Mouse (Mus musculus): ENCODE data around the gene Prpf19. TPM values are rescaled to one million over a fixed set of nuclear protein-coding genes. Genes with fewer than 3 reads are reported as not detected.

The Prpf19 gene
- polyA plus RNA-seq, 1 experiment from 2014 or later = 43.5 TPM

- Histone ChIP-seq H3K27ac (no peak overlapping the region), H3K4me3 (no peak overlapping the region), H3K4me1 (replicated peaks) (peaks cover 51% of the 10 kb centered on the region), H3K27me3 (ENCODE audit: insufficient read depth, poor library complexity, severe bottlenecking) (peaks cover 7% of the 10 kb centered on the region; the same call in 1 of the 2 replicates), H3K9me3 (no peaks in the 10 kb centered on the region), H3K36me3 (peaks cover 59% of the 10 kb centered on the region)
- no peak for DNase-seq (ENCODE audit: low spot score)
- WGBS = 84% methylated on average over 3 of the region's 3 CpGs
These were observed 24.4 kb upstream of the Prpf19 start for GRCm38 (mm10) chr19:10870676-10871075.

GRCm38 (mm10) chr19:10871328-10871961 is 23.6 kb upstream of the Prpf19 start:
- DNase-seq (ENCODE audit: low spot score) = no peak
- H3K36me3 ChIP-seq = peaks cover 51% of the 10 kb centered on the region
- WGBS = 77% methylated on average over 14 of the region's 14 CpGs
- no peak overlapping the region for H3K27ac ChIP-seq
- H3K27me3 ChIP-seq (ENCODE audit: insufficient read depth, poor library complexity, severe bottlenecking) = peaks cover 7% of the 10 kb centered on the region; the same call in 1 of the 2 replicates
- no peaks in the 10 kb centered on the region for H3K9me3 ChIP-seq
- H3K4me1 ChIP-seq (replicated peaks) = peaks cover 50% of the 10 kb centered on the region
- H3K4me3 ChIP-seq = no peak overlapping the region

GRCm38 (mm10) chr19:10878201-10878837 is 16.7 kb upstream of the Prpf19 start:
- Histone ChIP-seq H3K4me1 (replicated peaks) (peaks cover 30% of the 10 kb centered on the region), H3K36me3 (peaks cover 30% of the 10 kb centered on the region), H3K27me3 (ENCODE audit: insufficient read depth, poor library complexity, severe bottlenecking) (no peaks in the 10 kb centered on the region), H3K27ac (no peak overlapping the region), H3K4me3 (no peak overlapping the region), H3K9me3 (no peaks in the 10 kb centered on the region)
- 93% methylated on average over 7 of the region's 7 CpGs for WGBS
- DNase-seq (ENCODE audit: low spot score) = no peak

GRCm38 (mm10) chr19:10880085-10880974 is 14.7 kb upstream of the Prpf19 start:
- peak overlapping the region; percentile 97 for H3K27ac ChIP-seq
- H3K9me3 ChIP-seq = 0 out of 2 replicates have a peak, but pooled peaks cover 4% of the 10 kb centered on the region
- H3K4me1 ChIP-seq (replicated peaks) = peaks cover 30% of the 10 kb centered on the region
- no peaks in the 10 kb centered on the region for H3K27me3 ChIP-seq (ENCODE audit: insufficient read depth, poor library complexity, severe bottlenecking)
- DNase-seq (ENCODE audit: low spot score) = no peak
- peak overlapping the region; percentile 66 for H3K4me3 ChIP-seq
- WGBS = 43% methylated on average over 7 of the region's 7 CpGs
- peaks cover 17% of the 10 kb centered on the region for H3K36me3 ChIP-seq

- peak overlapping the region; percentile 97 for H3K27ac ChIP-seq
- no peaks in the 10 kb centered on the region for H3K27me3 ChIP-seq (ENCODE audit: insufficient read depth, poor library complexity, severe bottlenecking)
- peak overlapping the region; percentile 66 for H3K4me3 ChIP-seq
- peaks cover 30% of the 10 kb centered on the region for H3K4me1 ChIP-seq (replicated peaks)
- 0 out of 2 replicates have a peak, but pooled peaks cover 9% of the 10 kb centered on the region for H3K9me3 ChIP-seq
- no peak for DNase-seq (ENCODE audit: low spot score)
- WGBS = 1% methylated on average over 14 of the region's 14 CpGs
- peaks cover 17% of the 10 kb centered on the region for H3K36me3 ChIP-seq
These were observed 14.0 kb upstream of the Prpf19 start for GRCm38 (mm10) chr19:10880975-10881425.

- 0 out of 2 replicates have a peak, but pooled peaks cover 14% of the 10 kb centered on the region for H3K9me3 ChIP-seq
- no peaks in the 10 kb centered on the region for H3K27me3 ChIP-seq (ENCODE audit: insufficient read depth, poor library complexity, severe bottlenecking)
- H3K4me3 ChIP-seq = peak within 1 kb of the TSS; percentile 66
- peak; percentile 97 for DNase-seq (ENCODE audit: low spot score)
- H3K36me3 ChIP-seq = peaks cover 17% of the 10 kb centered on the region
- H3K4me1 ChIP-seq (replicated peaks) = peaks cover 30% of the 10 kb centered on the region
- peak within 1 kb of the TSS; percentile 97 for H3K27ac ChIP-seq
- under 1% methylated on average over 49 of the region's 49 CpGs for WGBS
These were observed 13.4 kb upstream of the Prpf19 start, which contains the start of gene Tmem109 for GRCm38 (mm10) chr19:10881426-10882154. Gene Tmem109 (minus strand): TSS chr19:10882001.

DNA sequence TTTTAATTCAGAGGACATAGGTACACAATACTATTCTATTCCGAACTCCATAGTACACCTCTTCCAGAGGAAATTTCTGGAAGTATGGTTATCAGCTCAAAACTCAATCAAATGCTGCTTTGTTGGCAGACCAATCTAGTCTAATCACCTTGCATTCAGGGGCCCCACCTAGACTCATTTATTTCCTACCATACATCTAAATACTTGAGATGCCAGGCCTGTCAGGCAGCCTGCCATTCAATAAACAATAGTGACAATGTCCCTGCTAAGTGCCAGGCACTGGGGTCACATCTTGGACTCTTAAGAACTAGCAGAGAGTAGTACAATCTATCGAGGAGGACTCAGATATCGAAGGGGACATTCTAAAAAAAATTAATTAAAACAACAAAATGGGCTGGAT is 2.8 kb upstream of the Prpf19 start:
- Histone ChIP-seq H3K27ac (no peak overlapping the region), H3K27me3 (ENCODE audit: insufficient read depth, poor library complexity, severe bottlenecking) (no peaks in the 10 kb centered on the region), H3K4me3 (no peak overlapping the region), H3K4me1 (replicated peaks) (peaks cover 20% of the 10 kb centered on the region), H3K36me3 (peaks cover 4% of the 10 kb centered on the region), H3K9me3 (no peaks in the 10 kb centered on the region)
- 94% methylated on average over 3 of the region's 3 CpGs for WGBS
- DNase-seq (ENCODE audit: low spot score) = no peak

DNA sequence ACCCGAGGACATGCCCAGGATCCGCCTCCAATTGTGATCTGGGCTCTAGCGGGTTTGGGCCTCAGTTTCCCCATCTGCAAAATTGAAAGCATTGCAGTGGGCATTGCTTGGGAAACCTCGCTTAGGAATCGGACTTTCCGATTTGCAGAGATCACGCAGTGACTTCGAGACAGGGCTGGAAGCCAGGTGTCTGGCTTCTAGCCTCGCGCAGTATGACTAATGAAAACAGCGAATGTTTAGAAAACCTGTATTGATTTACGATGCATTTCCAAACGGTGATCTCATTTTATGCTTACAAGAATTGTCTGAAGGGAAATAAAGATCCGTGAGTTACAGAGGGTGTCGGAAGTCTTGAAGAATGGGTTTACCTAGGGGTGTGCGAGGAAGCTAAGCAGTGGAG is 677 bp downstream of the Prpf19 start:
- Histone ChIP-seq H3K4me3 (peak overlapping the region; percentile 79), H3K9me3 (no peaks in the 10 kb centered on the region), H3K4me1 (replicated peaks) (peaks cover 21% of the 10 kb centered on the region), H3K27ac (peak overlapping the region; percentile 93), H3K36me3 (peaks cover 39% of the 10 kb centered on the region), H3K27me3 (ENCODE audit: insufficient read depth, poor library complexity, severe bottlenecking) (no peaks in the 10 kb centered on the region)
- 3% methylated on average over 16 of the region's 16 CpGs for WGBS
- DNase-seq (ENCODE audit: low spot score) = no peak

- Histone ChIP-seq H3K4me3 (peak overlapping the region; percentile 79), H3K36me3 (peaks cover 50% of the 10 kb centered on the region), H3K27ac (no peak overlapping the region), H3K4me1 (replicated peaks) (peaks cover 21% of the 10 kb centered on the region), H3K27me3 (ENCODE audit: insufficient read depth, poor library complexity, severe bottlenecking) (no peaks in the 10 kb centered on the region), H3K9me3 (no peaks in the 10 kb centered on the region)
- 85% methylated on average over 7 of the region's 7 CpGs for WGBS
- DNase-seq (ENCODE audit: low spot score) = no peak
These were observed 1.8 kb downstream of the Prpf19 start for GRCm38 (mm10) chr19:10896849-10897248.

- 93% methylated on average over 8 of the region's 8 CpGs for WGBS
- Histone ChIP-seq H3K27ac (no peak overlapping the region), H3K4me3 (no peak overlapping the region), H3K4me1 (replicated peaks) (peaks cover 21% of the 10 kb centered on the region), H3K9me3 (no peaks in the 10 kb centered on the region), H3K36me3 (peaks cover 57% of the 10 kb centered on the region), H3K27me3 (ENCODE audit: insufficient read depth, poor library complexity, severe bottlenecking) (no peaks in the 10 kb centered on the region)
- no peak for DNase-seq (ENCODE audit: low spot score)
These were observed 2.5 kb downstream of the Prpf19 start for GRCm38 (mm10) chr19:10897491-10897890.

- Histone ChIP-seq H3K27ac (no peak overlapping the region), H3K4me1 (replicated peaks) (peaks cover 16% of the 10 kb centered on the region), H3K9me3 (no peaks in the 10 kb centered on the region), H3K4me3 (no peak overlapping the region), H3K36me3 (peaks cover 85% of the 10 kb centered on the region), H3K27me3 (ENCODE audit: insufficient read depth, poor library complexity, severe bottlenecking) (no peaks in the 10 kb centered on the region)
- no peak for DNase-seq (ENCODE audit: low spot score)
- WGBS = 89% methylated on average over 6 of the region's 6 CpGs
These were observed 5.3 kb downstream of the Prpf19 start for GRCm38 (mm10) chr19:10900315-10900714.

DNA sequence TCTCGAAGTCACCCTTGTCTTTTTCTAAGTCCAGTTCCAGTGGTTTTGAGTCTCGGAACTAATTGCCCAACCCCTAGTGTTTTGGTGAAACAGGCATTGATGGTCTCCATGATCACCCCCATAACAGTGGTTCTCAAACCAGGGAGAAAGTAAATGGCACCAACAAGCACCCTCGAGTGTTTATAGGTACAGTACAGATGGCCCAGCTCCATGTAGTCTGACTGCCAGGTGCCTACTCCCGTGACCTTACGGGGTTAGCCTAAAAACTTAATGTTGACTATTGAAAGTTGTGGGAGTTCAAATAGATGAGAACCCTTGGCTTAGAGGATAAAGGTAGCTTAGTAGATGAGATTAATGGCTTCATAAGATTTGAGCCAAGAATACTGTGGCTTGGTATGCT is 6.0 kb downstream of the Prpf19 start:
- peaks cover 13% of the 10 kb centered on the region for H3K4me1 ChIP-seq (replicated peaks)
- no peak overlapping the region for H3K27ac ChIP-seq
- H3K9me3 ChIP-seq = no peaks in the 10 kb centered on the region
- DNase-seq (ENCODE audit: low spot score) = no peak
- H3K4me3 ChIP-seq = no peak overlapping the region
- H3K36me3 ChIP-seq = peaks cover 92% of the 10 kb centered on the region
- no peaks in the 10 kb centered on the region for H3K27me3 ChIP-seq (ENCODE audit: insufficient read depth, poor library complexity, severe bottlenecking)
- 95% methylated on average over 5 of the region's 5 CpGs for WGBS
